Mouse (Mus musculus) small intestine, adult 2 months (tissue): ENCODE data around the gene Anp32e.

Experiments
- CTCF ChIP-seq: fragments of 200-500 bp; IDR thresholded peaks from 2 replicates; pipeline ENCODE4 v1.5.1; 2012; ENCODE audit warnings: low read depth, mild to moderate bottlenecking, control low read depth, inconsistent platforms, low read length, moderate library complexity, mixed read lengths; ENCODE audit not compliant: insufficient replicate concordance, insufficient read length; ENCODE audit errors: extremely low read depth
- POLR2A ChIP-seq: fragments of 200-500 bp; IDR thresholded peaks from 2 replicates; pipeline ENCODE4 v1.6.1; 2012; ENCODE audit warnings: low read depth, mild to moderate bottlenecking, control low read depth, inconsistent platforms, low read length, moderate library complexity

GRCm38 (mm10) chr3:95985209-95986000 is 56.4 kb downstream of the Anp32e start:
- TF ChIP-seq CTCF (no peak), POLR2A (peak; percentile 57)
